Mouse (Mus musculus): Measurements from ENCODE around the gene Bbox1. TPM values are rescaled to one million over a fixed set of nuclear protein-coding genes. Genes with fewer than 3 reads are reported as not detected.

Bbox1 gene
- polyA plus RNA-seq, 1 experiment from 2014 or later: 0.30 TPM

GRCm38 (mm10) chr2:110230753-110231152 is 83.6 kb downstream of the Bbox1 start:
- DNase-seq (ENCODE audit: low spot score): no peak
- no peak for ATAC-seq (ENCODE audit: low FRiP score, low TSS enrichment)
- TF ChIP-seq EP300 (optimal IDR thresholded peaks at IDR 0.05) (no peak), CTCF (IDR thresholded peaks at IDR 0.05; ENCODE audit: low read depth) (no peak)
- Histone ChIP-seq H3K9me3 (ENCODE audit: control insufficient read depth, low read length) (no peaks in the 10 kb centered on the region), H3K27ac (replicated peaks) (no peak overlapping the region), H3K4me1 (replicated peaks; ENCODE audit: control insufficient read depth, insufficient read depth) (no peaks in the 10 kb centered on the region), H3K36me3 (ENCODE audit: control insufficient read depth, insufficient read depth, low read length) (no peaks in the 10 kb centered on the region), H3K9ac (ENCODE audit: low read length) (no peak overlapping the region), H3K4me2 (replicated peaks; ENCODE audit: low read depth) (no peak overlapping the region), H3K4me3 (ENCODE audit: low read depth, low read length) (no peak overlapping the region), H3K27me3 (ENCODE audit: control insufficient read depth, insufficient read depth, low read length) (no peaks in the 10 kb centered on the region)
- 81% methylated on average over 4 of the region's 4 CpGs for WGBS

- peak; percentile 54 for DNase-seq (ENCODE audit: low spot score)
- peak; percentile 72 for ATAC-seq (ENCODE audit: low FRiP score, low TSS enrichment)
- Histone ChIP-seq H3K4me1 (replicated peaks; ENCODE audit: control insufficient read depth, insufficient read depth) (no peaks in the 10 kb centered on the region), H3K4me2 (replicated peaks; ENCODE audit: low read depth) (0 out of 2 replicates have a peak overlapping the region, but pooled peaks have one; percentile 12), H3K27me3 (ENCODE audit: control insufficient read depth, insufficient read depth, low read length) (no peaks in the 10 kb centered on the region), H3K36me3 (ENCODE audit: control insufficient read depth, insufficient read depth, low read length) (no peaks in the 10 kb centered on the region), H3K27ac (replicated peaks) (no peak overlapping the region), H3K9me3 (ENCODE audit: control insufficient read depth, low read length) (no peaks in the 10 kb centered on the region), H3K9ac (ENCODE audit: low read length) (no peak overlapping the region), H3K4me3 (ENCODE audit: low read depth, low read length) (no peak overlapping the region)
- 29% methylated on average over 15 of the region's 15 CpGs for WGBS
- TF ChIP-seq EP300 (optimal IDR thresholded peaks at IDR 0.05) (no peak), CTCF (IDR thresholded peaks at IDR 0.05; ENCODE audit: low read depth) (peak; percentile 94)
Observed at GRCm38 (mm10) chr2:110229143-110230087, 84.9 kb downstream of the Bbox1 start.

GRCm38 (mm10) chr2:110226421-110226820 is 87.9 kb downstream of the Bbox1 start:
- no peak overlapping the region for H3K4me2 ChIP-seq (replicated peaks; ENCODE audit: low read depth)
- H3K36me3 ChIP-seq (ENCODE audit: control insufficient read depth, insufficient read depth, low read length): no peaks in the 10 kb centered on the region
- ATAC-seq (ENCODE audit: low FRiP score, low TSS enrichment) (peak; percentile 70), DNase-seq (ENCODE audit: low spot score) (peak; percentile 21)
- no peak overlapping the region for H3K27ac ChIP-seq (replicated peaks)
- no peak overlapping the region for H3K4me3 ChIP-seq (ENCODE audit: low read depth, low read length)
- no peaks in the 10 kb centered on the region for H3K27me3 ChIP-seq (ENCODE audit: control insufficient read depth, insufficient read depth, low read length)
- H3K9me3 ChIP-seq (ENCODE audit: control insufficient read depth, low read length): no peaks in the 10 kb centered on the region
- H3K9ac ChIP-seq (ENCODE audit: low read length): no peak overlapping the region
- 29% methylated on average over 4 of the region's 4 CpGs for WGBS
- no peaks in the 10 kb centered on the region for H3K4me1 ChIP-seq (replicated peaks; ENCODE audit: control insufficient read depth, insufficient read depth)
- no peak for TF ChIP-seq CTCF (IDR thresholded peaks at IDR 0.05; ENCODE audit: low read depth)
- peak; percentile 29 for TF ChIP-seq EP300 (optimal IDR thresholded peaks at IDR 0.05)

- Histone ChIP-seq H3K27me3 (ENCODE audit: control insufficient read depth, insufficient read depth, low read length) (no peaks in the 10 kb centered on the region), H3K4me2 (replicated peaks; ENCODE audit: low read depth) (no peak overlapping the region), H3K36me3 (ENCODE audit: control insufficient read depth, insufficient read depth, low read length) (no peaks in the 10 kb centered on the region), H3K27ac (replicated peaks) (no peak overlapping the region; the same call in 1 of the 2 replicates), H3K4me1 (replicated peaks; ENCODE audit: control insufficient read depth, insufficient read depth) (no peaks in the 10 kb centered on the region), H3K9me3 (ENCODE audit: control insufficient read depth, low read length) (no peaks in the 10 kb centered on the region), H3K4me3 (ENCODE audit: low read depth, low read length) (no peak overlapping the region), H3K9ac (ENCODE audit: low read length) (no peak overlapping the region)
- ATAC-seq (ENCODE audit: low FRiP score, low TSS enrichment) (no peak), DNase-seq (ENCODE audit: low spot score) (no peak)
- TF ChIP-seq EP300 (optimal IDR thresholded peaks at IDR 0.05) (no peak), CTCF (IDR thresholded peaks at IDR 0.05; ENCODE audit: low read depth) (no peak)
Observed at GRCm38 (mm10) chr2:110225969-110226368, 88.4 kb downstream of the Bbox1 start.

- Histone ChIP-seq H3K4me1 (replicated peaks; ENCODE audit: control insufficient read depth, insufficient read depth) (no peaks in the 10 kb centered on the region), H3K4me3 (ENCODE audit: low read depth, low read length) (no peak overlapping the region), H3K4me2 (replicated peaks; ENCODE audit: low read depth) (no peak overlapping the region), H3K9me3 (ENCODE audit: control insufficient read depth, low read length) (no peaks in the 10 kb centered on the region), H3K27ac (replicated peaks) (no peak overlapping the region), H3K36me3 (ENCODE audit: control insufficient read depth, insufficient read depth, low read length) (no peaks in the 10 kb centered on the region), H3K9ac (ENCODE audit: low read length) (no peak overlapping the region), H3K27me3 (ENCODE audit: control insufficient read depth, insufficient read depth, low read length) (no peaks in the 10 kb centered on the region)
- ATAC-seq (ENCODE audit: low FRiP score, low TSS enrichment): no peak
- 56% methylated on average over 2 of the region's 2 CpGs for WGBS
- no peak for TF ChIP-seq EP300 (optimal IDR thresholded peaks at IDR 0.05)
- no peak for TF ChIP-seq CTCF (IDR thresholded peaks at IDR 0.05; ENCODE audit: low read depth)
- no peak for DNase-seq (ENCODE audit: low spot score)
Observed at GRCm38 (mm10) chr2:110222793-110223192, 91.6 kb downstream of the Bbox1 start.

GRCm38 (mm10) chr2:110220492-110220891 is 93.9 kb downstream of the Bbox1 start:
- no peak overlapping the region for H3K27ac ChIP-seq (replicated peaks)
- peak; percentile 21 for DNase-seq (ENCODE audit: low spot score)
- no peak overlapping the region for H3K4me2 ChIP-seq (replicated peaks; ENCODE audit: low read depth)
- H3K9me3 ChIP-seq (ENCODE audit: control insufficient read depth, low read length): no peaks in the 10 kb centered on the region
- TF ChIP-seq CTCF (IDR thresholded peaks at IDR 0.05; ENCODE audit: low read depth): no peak
- TF ChIP-seq EP300 (optimal IDR thresholded peaks at IDR 0.05): no peak
- H3K27me3 ChIP-seq (ENCODE audit: control insufficient read depth, insufficient read depth, low read length): no peaks in the 10 kb centered on the region
- ATAC-seq (ENCODE audit: low FRiP score, low TSS enrichment): no peak
- 47% methylated on average over 1 of the region's 1 CpGs for WGBS
- no peak overlapping the region for H3K9ac ChIP-seq (ENCODE audit: low read length)
- no peaks in the 10 kb centered on the region for H3K4me1 ChIP-seq (replicated peaks; ENCODE audit: control insufficient read depth, insufficient read depth)
- H3K4me3 ChIP-seq (ENCODE audit: low read depth, low read length): no peak overlapping the region
- H3K36me3 ChIP-seq (ENCODE audit: control insufficient read depth, insufficient read depth, low read length): no peaks in the 10 kb centered on the region

Measured in stomach, postnatal 0 days (tissue).